In the genomic region with DNA sequence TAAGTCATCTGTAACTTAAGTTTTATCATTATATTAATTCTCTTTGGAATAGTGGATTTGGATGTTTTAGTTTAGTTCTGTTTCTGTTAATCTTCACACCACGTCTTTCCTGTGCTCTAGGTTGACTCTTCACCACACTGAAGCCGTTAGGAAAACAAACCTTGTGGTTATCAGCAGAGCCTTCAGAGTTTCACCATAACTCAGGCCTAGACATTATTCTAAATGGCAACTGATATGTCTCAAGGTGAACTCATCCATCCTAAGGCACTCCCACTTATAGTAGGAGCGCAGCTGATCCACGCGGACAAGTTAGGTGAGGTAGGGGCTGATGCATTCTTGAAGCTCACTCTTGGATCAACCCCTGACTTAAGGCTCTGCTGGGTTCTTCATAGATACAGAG, we compare ENCODE assay signal across 15 mouse cellular contexts.
"Had no signal": no experiment of that assay in that cellular context is flagged by ENCODE, and none has a peak within 500 bp of the region (broad histone marks: within the 10 kb centered on the region; RNA-seq: fewer than 3 reads in every experiment).

No protein-coding gene starts in this region.

- H3K27ac ChIP-seq: kidney, postnatal 0 days; limb, embryonic 13.5 days; lung, embryonic 15.5 days; midbrain, embryonic 12.5 days had no signal

- DNase-seq: kidney, adult 11 months; kidney, adult 9 months; kidney, postnatal 36 days; layer of hippocampus, adult 9-11 months; layer of hippocampus, postnatal 36 days; left cerebral cortex, postnatal 4 days; lung, postnatal 14 days; right cerebral cortex, adult 18-20 months; right cerebral cortex, postnatal 25 days; thymus, postnatal 25 days had no signal

- H3K9me3 ChIP-seq: limb, embryonic 13.5 days; lung, embryonic 15.5 days; midbrain, embryonic 12.5 days had no signal

- H3K27me3 ChIP-seq: limb, embryonic 13.5 days; lung, embryonic 15.5 days; midbrain, embryonic 12.5 days had no signal

- H3K9ac ChIP-seq: limb, embryonic 13.5 days; lung, embryonic 15.5 days; midbrain, embryonic 12.5 days had no signal

- H3K4me3 ChIP-seq: limb, embryonic 13.5 days; lung, embryonic 15.5 days; midbrain, embryonic 12.5 days had no signal

- H3K4me2 ChIP-seq: limb, embryonic 13.5 days; lung, embryonic 15.5 days; midbrain, embryonic 12.5 days had no signal

- ATAC-seq: midbrain, embryonic 16.5 days had no signal
